ENCODE assay signal across 11 mouse cellular contexts in the genomic region with DNA sequence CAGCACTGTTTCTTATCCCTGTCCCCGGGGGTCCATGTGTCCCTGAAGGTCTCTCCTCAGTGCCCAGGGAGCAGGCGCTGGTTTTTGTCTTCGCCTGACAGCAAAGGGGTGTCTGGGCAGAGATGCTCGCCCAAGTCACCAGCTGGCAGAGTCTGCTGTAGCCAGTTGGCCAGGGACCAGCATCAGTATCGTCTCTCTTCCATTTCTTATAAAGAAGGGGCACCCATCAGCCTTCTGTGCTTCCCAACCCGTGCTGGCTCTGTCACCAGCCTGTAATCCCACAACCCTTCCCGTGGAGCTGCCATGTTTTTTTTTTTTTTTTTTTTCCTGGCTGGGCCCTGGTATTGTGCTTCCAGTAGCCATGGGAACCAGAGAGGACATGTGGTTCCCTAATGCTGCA. TPM values are rescaled to one million over a fixed set of nuclear protein-coding genes. Genes with fewer than 3 reads are reported as not detected.
DNase-seq lines count a peak whose midpoint lies in the region; ATAC-seq and TF ChIP-seq lines count a peak whose summit lies in the region.
"Had no signal": no experiment of that assay in that cellular context is flagged by ENCODE, and none has a peak within 500 bp of the region (broad histone marks: within the 10 kb centered on the region; RNA-seq: fewer than 3 reads in every experiment).

No protein-coding gene starts in this region.

- H3K4me1 ChIP-seq in liver, embryonic 13.5 days (replicated peaks) = peaks cover 96% of the 10 kb centered on the region
- peaks cover 50% of the 10 kb centered on the region for H3K4me1 ChIP-seq in embryonic facial prominence, embryonic 10.5 days

- no peaks in the 10 kb centered on the region for H3K9me3 ChIP-seq in liver, embryonic 13.5 days (replicated peaks)
- H3K9me3 ChIP-seq in embryonic facial prominence, embryonic 10.5 days = no peaks in the 10 kb centered on the region
- H3K9me3 ChIP-seq: heart, embryonic 12.5 days had no signal

- no peak overlapping the region for H3K4me2 ChIP-seq in liver, embryonic 13.5 days
- H3K4me2 ChIP-seq: heart, embryonic 12.5 days had no signal

- TF ChIP-seq CTCF in layer of hippocampus, adult 2 months (conservative IDR thresholded peaks at IDR 0.05) = no peak
- no peak for TF ChIP-seq CTCF in brain, embryonic 14.5 days (IDR thresholded peaks at IDR 0.05; ENCODE audit: borderline replicate concordance, extremely low read depth, insufficient read depth, insufficient read length)

- H3K27me3 ChIP-seq in liver, embryonic 13.5 days = peaks cover 5% of the 10 kb centered on the region; the same call in 1 of the 2 replicates
- H3K27me3 ChIP-seq in embryonic facial prominence, embryonic 10.5 days (replicated peaks; ENCODE audit: low read depth, poor library complexity, severe bottlenecking) = peaks cover 34% of the 10 kb centered on the region

- peaks cover under 1% of the 10 kb centered on the region; the same call in 1 of the 2 replicates for H3K36me3 ChIP-seq in liver, embryonic 13.5 days
- H3K36me3 ChIP-seq in embryonic facial prominence, embryonic 10.5 days (replicated peaks) = no peaks in the 10 kb centered on the region
- H3K36me3 ChIP-seq: heart, embryonic 12.5 days had no signal

- 74% methylated on average over 7 of the region's 7 CpGs for WGBS in liver, embryonic 13.5 days (ENCODE audit: insufficient replicate concordance)
- 80% methylated on average over 7 of the region's 7 CpGs for WGBS in embryonic facial prominence, embryonic 10.5 days

- no peak overlapping the region for H3K4me3 ChIP-seq in layer of hippocampus, adult 2 months
- H3K4me3 ChIP-seq in liver, embryonic 13.5 days (replicated peaks) = no peak overlapping the region
- no peak overlapping the region for H3K4me3 ChIP-seq in embryonic facial prominence, embryonic 10.5 days
- H3K4me3 ChIP-seq: heart, embryonic 12.5 days had no signal

- H3K9ac ChIP-seq in liver, embryonic 13.5 days = 0 out of 2 replicates have a peak overlapping the region, but pooled peaks have one; percentile 23
- H3K9ac ChIP-seq: heart, embryonic 12.5 days had no signal

- H3K27ac ChIP-seq in layer of hippocampus, adult 2 months = peak overlapping the region; percentile 6; the same call in 1 of the 2 replicates
- peak overlapping the region; percentile 98 for H3K27ac ChIP-seq in liver, embryonic 13.5 days
- H3K27ac ChIP-seq in embryonic facial prominence, embryonic 10.5 days (replicated peaks) = no peak overlapping the region
- H3K27ac ChIP-seq: macrophage had no signal

- ATAC-seq in cerebellum, adult (ENCODE audit: insufficient number of reproducible peaks, low FRiP score, low TSS enrichment) = no peak
- no peak for ATAC-seq in liver, embryonic 13.5 days (ENCODE audit: low read depth)

- peak; percentile 16 to 40 for DNase-seq in cerebellum, adult 18-20 months
- no peak for DNase-seq in layer of hippocampus, adult 2 months (ENCODE audit: low spot score in 2 of 2)
- DNase-seq in layer of hippocampus, adult 8-10 months (ENCODE audit: low spot score in 2 of 2) = no peak
- peak; percentile 87 for DNase-seq in brain, embryonic 14.5 days (ENCODE audit: low read depth)
- DNase-seq in liver, embryonic 13.5 days = no peak
- DNase-seq in embryonic facial prominence, embryonic 10.5 days (ENCODE audit: low spot score) = no peak
- DNase-seq in adrenal gland, postnatal 4 days (ENCODE audit: low spot score in 2 of 2) = no peak

- no peak for TF ChIP-seq POLR2A in brain, embryonic 14.5 days (IDR thresholded peaks at IDR 0.05; ENCODE audit: borderline replicate concordance, extremely low read depth, insufficient read depth, insufficient read length, poor library complexity, severe bottlenecking)

RNA-seq across cellular contexts. Expression of a gene that starts 7.3 kb away (rescaled TPM):
- total RNA-seq in layer of hippocampus, adult 2 months (2021) = 10 to 100 TPM; 89.7 to 90.5 TPM
- 10 to 100 TPM; 81.5 to 97.4 (median 90.2) TPM for total RNA-seq in layer of hippocampus, adult 8-10 months (2022)
- polyA plus RNA-seq in brain, embryonic 14.5 days (2012; rRNA removed) = 468 and 636 TPM in 2 replicates
- 42.7 and 55.6 TPM in 2 replicates for polyA plus RNA-seq in liver, embryonic 13.5 days (2015; fragmentation: Nextera tagmentation; extraction: Ambion mirVana)
- 32.9 and 38.2 TPM in 2 replicates for polyA plus RNA-seq in embryonic facial prominence, embryonic 10.5 days (2016; fragmentation: Nextera tagmentation; extraction: Ambion mirVana)
- 10 to 100 TPM; 38.3 to 62.3 TPM for total RNA-seq in adrenal gland, postnatal 4 days (2021)

RNA-seq across cellular contexts. Expression of a gene that starts 35.6 kb away (rescaled TPM):
- under 1 TPM; 0.18 to 0.34 TPM for total RNA-seq in layer of hippocampus, adult 2 months (2021)
- total RNA-seq in layer of hippocampus, adult 8-10 months (2022) = under 1 TPM in 3 of 4 experiments, not detected in 1; 0.20 to 0.47 (median 0.27) TPM
- polyA plus RNA-seq in brain, embryonic 14.5 days (2012; rRNA removed) = 2.1 and 3.0 TPM in 2 replicates
- 5.5 and 6.0 TPM in 2 replicates for polyA plus RNA-seq in liver, embryonic 13.5 days (2015; fragmentation: Nextera tagmentation; extraction: Ambion mirVana)
- 3.1 and 3.5 TPM in 2 replicates for polyA plus RNA-seq in embryonic facial prominence, embryonic 10.5 days (2016; fragmentation: Nextera tagmentation; extraction: Ambion mirVana)
- total RNA-seq in adrenal gland, postnatal 4 days (2021) = 1 to 10 TPM; 6.2 to 7.8 TPM

RNA-seq across cellular contexts. Expression of a gene that starts 58.4 kb away (rescaled TPM):
- not detected for total RNA-seq in layer of hippocampus, adult 2 months (2021)
- total RNA-seq in layer of hippocampus, adult 8-10 months (2022) = under 1 TPM in 2 of 4 experiments, not detected in 2; 0.73 to 0.85 TPM
- 0.27 and 0.28 TPM in 2 replicates for polyA plus RNA-seq in brain, embryonic 14.5 days (2012; rRNA removed)
- polyA plus RNA-seq in liver, embryonic 13.5 days (2015; fragmentation: Nextera tagmentation; extraction: Ambion mirVana) = 0.43 and 0.52 TPM in 2 replicates
- 0.30 and 0.51 TPM in 2 replicates for polyA plus RNA-seq in embryonic facial prominence, embryonic 10.5 days (2016; fragmentation: Nextera tagmentation; extraction: Ambion mirVana)
- under 1 TPM; 0.28 to 0.42 TPM for total RNA-seq in adrenal gland, postnatal 4 days (2021)
- polyA plus RNA-seq: embryonic facial prominence, embryonic 11.5 days had no signal

Comparison
In these comparisons a context has a peak if more than half of its experiments do, and no peak if none do; other contexts are left out.
1. DNase-seq: peak in cerebellum, adult 18-20 months (2 of 2) and brain, embryonic 14.5 days (single experiment); none in layer of hippocampus, adult 2 months (0 of 2), layer of hippocampus, adult 8-10 months (0 of 2), liver, embryonic 13.5 days (single experiment), embryonic facial prominence, embryonic 10.5 days (single experiment) and adrenal gland, postnatal 4 days (0 of 2).
2. RNA of a gene that starts 35.6 kb away (total RNA-seq): 6.2 to 7.8 TPM in adrenal gland, postnatal 4 days; 0.18 to 0.34 TPM in layer of hippocampus, adult 2 months and 0.20 to 0.47 TPM in layer of hippocampus, adult 8-10 months; every median in the first group is over 4 times any median in the second.